Mouse (Mus musculus) ES-Bruce4 (cell line): ENCODE results near the gene Smurf2.

ENCODE experiments used
- CTCF ChIP-seq: IDR thresholded peaks from one replicate; pipeline ENCODE4 v1.8.1; 2011; ENCODE audit warnings: low read depth, low read length
- EP300 ChIP-seq: IDR thresholded peaks from 2 replicates; pipeline ENCODE4 v1.6.1; 2011; ENCODE audit warnings: low read depth, low read length; ENCODE audit not compliant: insufficient read depth
- POLR2A ChIP-seq: IDR thresholded peaks from one replicate; pipeline ENCODE4 v1.8.1; 2011; ENCODE audit warnings: low read length; ENCODE audit not compliant: insufficient read depth

DNA sequence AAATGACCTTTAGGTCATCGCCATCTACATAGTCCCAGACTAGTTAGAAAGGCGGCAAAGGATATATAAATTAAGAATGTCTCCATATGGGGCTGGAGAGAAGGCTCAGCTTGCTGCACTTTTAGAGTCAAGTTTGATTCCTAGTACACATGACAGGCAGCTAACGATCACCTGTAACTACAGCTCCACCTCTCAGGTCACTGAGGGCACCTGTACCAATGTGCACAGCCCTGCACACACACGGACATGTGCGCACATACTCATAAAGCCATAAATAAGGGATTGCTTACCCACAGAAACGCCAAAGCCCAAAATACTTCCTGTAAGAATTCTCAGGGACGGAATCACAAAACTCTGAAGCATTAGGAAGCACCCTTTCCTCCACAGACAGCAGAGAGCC lies 92.4 kb downstream of the Smurf2 start:
- no peak for TF ChIP-seq POLR2A
- no peak for TF ChIP-seq EP300
- no peak for TF ChIP-seq CTCF
